Mouse (Mus musculus) liver, postnatal 0 days (tissue): Measurements from ENCODE around the gene Ano2. TPM values are rescaled to one million over a fixed set of nuclear protein-coding genes. Genes with fewer than 3 reads are reported as not detected.
A peak's percentile ranks its signal among the peaks of the same experiment; 100 is the strongest.

Experiments
- ATAC-seq: fragments of 200-750 bp; cut with Nextera tagmentation; 2 replicates; pipeline ENCODE4 v1.8.0; 2017; ENCODE audit warnings: mild to moderate bottlenecking, moderate library complexity
- DNase-seq: peaks from one replicate; pipeline ENCODE4 v3.0.0-alpha.2; 2016
- H3K27ac ChIP-seq: fragments of 300-500 bp; sonication (generic); 2 replicates; pipeline ENCODE4 v1.5.1; 2014; ENCODE audit warnings: antibody characterized with exemption, moderate library complexity, mild to moderate bottlenecking, low read depth
- H3K27me3 ChIP-seq: fragments of 300-500 bp; sonication (generic); 2 replicates; pipeline ENCODE4 v1.6.1; 2014; ENCODE audit warnings: low read length, control low read depth, mixed read lengths; ENCODE audit not compliant: insufficient read depth
- H3K36me3 ChIP-seq: fragments of 300-500 bp; sonication (generic); replicated peaks from 2 replicates; pipeline ENCODE4 v1.6.1; 2014; ENCODE audit warnings: mild to moderate bottlenecking, control low read depth, low read length, moderate library complexity, mixed read lengths; ENCODE audit not compliant: insufficient read depth
- H3K4me1 ChIP-seq: fragments of 300-500 bp; sonication (generic); 2 replicates; pipeline ENCODE4 v1.6.1; 2014; ENCODE audit warnings: antibody characterized with exemption, mild to moderate bottlenecking, control low read depth; ENCODE audit not compliant: insufficient read depth
- H3K4me2 ChIP-seq: fragments of 300-500 bp; sonication (generic); 2 replicates; pipeline ENCODE4 v1.6.1; 2014; ENCODE audit warnings: low read depth, mild to moderate bottlenecking, low read length, moderate library complexity, mixed read lengths
- H3K4me3 ChIP-seq: fragments of 300-500 bp; sonication (generic); 2 replicates; pipeline ENCODE4 v1.5.1; 2014; ENCODE audit warnings: low read depth, low read length
- H3K9ac ChIP-seq: fragments of 300-500 bp; sonication (generic); replicated peaks from 2 replicates; pipeline ENCODE4 v1.6.1; 2014; ENCODE audit warnings: mild to moderate bottlenecking, moderate library complexity
- H3K9me3 ChIP-seq: fragments of 300-500 bp; sonication (generic); 2 replicates; pipeline ENCODE4 v1.6.1; 2016; ENCODE audit warnings: mild to moderate bottlenecking, control low read depth, low read length, mixed read lengths
- CTCF ChIP-seq: sonication (generic); IDR thresholded peaks from 2 replicates; pipeline ENCODE4 v1.5.1; 2016; ENCODE audit warnings: antibody characterized with exemption, low read depth
- EP300 ChIP-seq: IDR thresholded peaks from 2 replicates; pipeline ENCODE4 v1.6.1; 2016; ENCODE audit warnings: antibody characterized with exemption, low read depth, mild to moderate bottlenecking
- WGBS: fragments of 180-500 bp; shearing (Covaris S2); extraction: QIAGEN DNeasy Blood & Tissue Kit; methylation state at CpG from one replicate; pipeline ENCODE4 v1.1.7; 2014; ENCODE audit not compliant: insufficient replicate concordance; 5-methylcytosine and 5-hydroxymethylcytosine counted together
- polyA plus RNA-seq: library from polyadenylated mRNA; unstranded; fragments of >200 nt; fragmentation: Nextera tagmentation; extraction: Ambion mirVana; gene quantifications from 2 replicates; pipeline ENCODE4 v1.2.1, GENCODE M21; 2015

The Ano2 gene
- polyA plus RNA-seq, 1 experiment from 2014 or later, result not detected

DNA sequence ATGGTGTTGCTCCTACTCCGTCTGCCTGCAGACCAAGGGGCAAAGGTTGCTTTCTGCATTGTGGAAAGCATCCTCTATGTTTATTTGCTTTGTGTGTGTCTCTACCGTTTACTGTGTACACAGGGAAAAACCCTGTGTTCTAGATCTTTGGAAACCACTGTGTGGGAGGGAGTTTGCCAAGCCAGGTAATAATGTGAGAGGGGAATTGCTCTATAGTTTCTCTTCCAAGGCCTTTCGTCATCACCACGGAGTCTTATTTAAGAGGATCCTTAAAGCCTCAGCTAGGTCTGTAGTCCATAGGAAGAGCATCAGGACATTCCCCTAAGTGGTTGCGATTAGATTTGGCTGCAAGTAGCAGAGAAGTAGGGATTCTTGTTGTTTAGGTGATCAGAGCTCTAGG, 32.3 kb upstream of the Ano2 start:
- TF ChIP-seq EP300 (no peak), CTCF (no peak)
- no peaks in the 10 kb centered on the region for H3K27me3 ChIP-seq
- no peaks in the 10 kb centered on the region for H3K4me1 ChIP-seq
- no peaks in the 10 kb centered on the region for H3K9me3 ChIP-seq
- WGBS, result 59% methylated on average over 5 of the region's 5 CpGs
- H3K36me3 ChIP-seq, result no peaks in the 10 kb centered on the region
- H3K9ac ChIP-seq, result no peak overlapping the region
- no peak overlapping the region for H3K4me3 ChIP-seq
- DNase-seq (no peak), ATAC-seq (peak; percentile 86)
- H3K27ac ChIP-seq, result 0 out of 2 replicates have a peak overlapping the region, but pooled peaks have one; percentile 8
- H3K4me2 ChIP-seq, result no peak overlapping the region

DNA sequence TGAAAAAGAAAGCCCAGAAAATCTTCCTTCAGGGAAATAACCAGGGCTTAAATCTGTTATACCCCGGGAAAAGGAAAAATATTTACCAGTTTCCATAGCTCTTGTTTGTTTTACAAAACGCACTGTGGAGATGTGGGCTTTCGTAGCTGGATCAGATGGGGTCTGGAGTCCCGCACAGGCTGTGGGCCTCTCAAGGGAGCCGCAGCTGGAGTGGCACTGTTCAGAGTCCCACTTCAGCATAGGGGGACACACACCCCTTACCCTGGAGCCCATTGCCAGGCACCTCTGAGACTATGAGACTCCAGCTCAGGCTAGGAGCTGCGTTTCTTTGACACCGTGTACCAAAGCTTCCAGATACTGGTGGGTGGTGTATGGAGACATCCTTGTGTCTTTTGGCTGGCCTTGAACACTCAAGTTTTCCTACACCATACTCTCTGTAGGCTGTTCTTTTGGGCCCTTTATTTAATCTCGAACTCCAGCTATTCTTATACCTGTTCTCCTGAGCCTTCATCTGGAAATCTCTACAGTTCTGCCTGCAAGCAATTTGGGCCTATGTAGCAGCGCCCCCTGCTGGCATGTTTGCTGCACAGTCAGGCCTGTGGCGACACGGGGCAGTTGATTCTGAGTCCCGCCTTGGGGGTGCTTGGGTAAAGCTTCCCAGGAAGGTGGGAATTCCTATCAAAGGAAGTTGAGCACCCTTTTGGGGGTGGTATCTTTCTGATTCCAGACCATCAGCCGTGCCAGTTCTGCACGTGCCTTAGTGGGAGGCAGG, 28.9 kb upstream of the Ano2 start:
- no peak overlapping the region for H3K27ac ChIP-seq
- TF ChIP-seq CTCF (peak; percentile 92), EP300 (no peak)
- no peaks in the 10 kb centered on the region for H3K4me1 ChIP-seq
- no peak overlapping the region for H3K4me3 ChIP-seq
- H3K27me3 ChIP-seq, result no peaks in the 10 kb centered on the region; the same call in 1 of the 2 replicates
- no peak overlapping the region for H3K9ac ChIP-seq
- DNase-seq (peak; percentile 85), ATAC-seq (no peak)
- H3K9me3 ChIP-seq, result no peaks in the 10 kb centered on the region
- H3K4me2 ChIP-seq, result no peak overlapping the region
- no peaks in the 10 kb centered on the region for H3K36me3 ChIP-seq
- 46% methylated on average over 14 of the region's 14 CpGs for WGBS

DNA sequence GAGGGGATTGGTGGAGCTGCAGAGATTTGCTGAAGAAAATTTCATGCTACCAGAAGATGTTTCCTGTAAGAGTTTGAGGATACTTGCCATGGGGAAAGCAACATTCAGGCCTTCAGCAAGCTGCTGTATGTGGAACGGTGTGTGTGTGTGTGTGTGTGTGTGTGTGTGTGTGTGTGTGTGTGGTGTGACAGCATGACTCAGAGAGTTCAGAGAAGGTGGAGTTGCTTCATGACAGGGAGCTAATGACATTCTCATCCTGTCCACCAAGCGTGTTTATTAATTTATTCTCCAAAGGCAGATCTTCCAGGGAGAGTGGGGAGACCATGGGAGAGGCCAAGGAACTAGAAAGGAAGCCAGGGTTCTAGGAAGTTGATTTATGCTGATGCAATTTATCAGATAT, 26.3 kb upstream of the Ano2 start:
- WGBS, result 56% methylated on average over 2 of the region's 2 CpGs
- TF ChIP-seq CTCF, result no peak
- no peak for TF ChIP-seq EP300
- Histone ChIP-seq H3K9ac (no peak overlapping the region), H3K36me3 (peaks cover 2% of the 10 kb centered on the region; the same call in 1 of the 2 replicates), H3K4me2 (no peak overlapping the region), H3K9me3 (no peaks in the 10 kb centered on the region), H3K27me3 (no peaks in the 10 kb centered on the region; the same call in 1 of the 2 replicates), H3K4me3 (no peak overlapping the region), H3K4me1 (no peaks in the 10 kb centered on the region), H3K27ac (no peak overlapping the region)
- ATAC-seq (no peak), DNase-seq (no peak)

DNA sequence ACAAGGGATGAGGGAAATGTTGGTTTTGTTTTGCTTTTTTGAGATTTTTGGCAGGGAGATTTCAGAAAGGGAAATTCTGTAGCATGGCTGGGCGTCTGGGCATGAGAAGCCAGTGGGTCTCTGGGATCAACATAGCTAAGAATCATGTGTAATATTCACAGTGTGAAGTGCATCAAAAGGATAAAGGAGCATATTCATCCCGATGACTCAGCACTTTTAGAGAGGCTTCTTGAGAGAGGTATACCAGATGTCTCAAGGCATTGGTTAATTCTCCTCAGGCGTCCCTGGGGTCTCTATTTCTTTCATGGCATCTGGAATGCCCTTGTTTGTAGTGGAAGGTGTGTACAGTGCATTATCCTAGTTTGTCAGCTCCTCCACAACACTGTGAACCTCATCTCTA, 18.4 kb upstream of the Ano2 start:
- ATAC-seq (no peak), DNase-seq (no peak)
- no peak overlapping the region for H3K4me3 ChIP-seq
- 65% methylated on average over 3 of the region's 3 CpGs for WGBS
- H3K36me3 ChIP-seq, result peaks cover 2% of the 10 kb centered on the region; the same call in 1 of the 2 replicates
- TF ChIP-seq EP300, result no peak
- TF ChIP-seq CTCF, result no peak
- no peaks in the 10 kb centered on the region for H3K4me1 ChIP-seq
- H3K9me3 ChIP-seq, result no peaks in the 10 kb centered on the region
- no peak overlapping the region for H3K27ac ChIP-seq
- no peaks in the 10 kb centered on the region for H3K27me3 ChIP-seq
- no peak overlapping the region for H3K4me2 ChIP-seq
- H3K9ac ChIP-seq, result no peak overlapping the region

DNA sequence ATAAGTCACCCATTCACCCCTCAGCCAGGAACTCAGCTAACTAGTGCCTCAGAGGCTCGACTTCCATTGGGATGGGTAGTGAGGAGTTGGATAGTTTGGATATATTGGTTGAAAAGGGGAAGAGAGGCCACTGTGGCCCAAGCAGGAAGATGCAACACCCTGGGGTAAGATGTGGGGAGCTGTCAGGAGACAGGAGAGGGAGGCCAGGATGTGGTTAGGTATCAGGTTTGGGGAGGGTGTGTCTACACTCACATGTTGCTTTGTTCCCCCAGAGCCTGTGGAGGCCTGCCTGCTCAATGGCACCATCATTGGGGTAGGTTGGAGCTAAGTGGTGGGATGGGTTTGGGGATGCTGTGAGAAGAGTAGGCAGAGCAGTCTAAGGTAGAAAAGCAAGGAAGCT, 11.7 kb upstream of the Ano2 start:
- H3K9me3 ChIP-seq, result no peaks in the 10 kb centered on the region
- no peak overlapping the region for H3K9ac ChIP-seq
- H3K4me1 ChIP-seq, result no peaks in the 10 kb centered on the region
- ATAC-seq (no peak), DNase-seq (no peak)
- no peak overlapping the region for H3K4me2 ChIP-seq
- H3K27me3 ChIP-seq, result no peaks in the 10 kb centered on the region
- WGBS, result 26% methylated on average over 1 of the region's 1 CpGs
- no peaks in the 10 kb centered on the region for H3K36me3 ChIP-seq
- no peak overlapping the region for H3K4me3 ChIP-seq
- no peak overlapping the region for H3K27ac ChIP-seq
- TF ChIP-seq EP300 (no peak), CTCF (no peak)

DNA sequence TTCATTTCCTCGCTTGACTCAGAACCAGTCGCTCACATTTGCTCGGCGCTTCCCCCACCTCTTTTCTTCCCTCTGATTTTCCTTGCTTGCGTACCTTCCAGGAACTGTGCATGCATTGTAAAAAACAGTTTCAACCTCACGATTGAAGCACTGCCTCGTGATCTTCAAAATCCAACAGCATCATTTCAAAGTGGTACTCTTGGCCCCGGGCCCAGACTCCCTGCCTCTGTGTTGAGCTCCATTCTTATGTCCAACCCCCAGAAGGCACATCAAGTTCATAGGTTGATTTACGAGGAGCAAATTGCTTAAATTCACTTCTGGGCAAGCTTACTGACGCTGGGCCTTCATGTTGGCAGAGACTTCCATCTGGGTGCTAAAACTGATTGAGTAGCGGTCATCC, 9.6 kb upstream of the Ano2 start:
- TF ChIP-seq EP300 (no peak), CTCF (no peak)
- Histone ChIP-seq H3K4me2 (no peak overlapping the region), H3K4me3 (no peak overlapping the region), H3K4me1 (no peaks in the 10 kb centered on the region), H3K27ac (no peak overlapping the region), H3K9ac (no peak overlapping the region), H3K36me3 (no peaks in the 10 kb centered on the region), H3K27me3 (no peaks in the 10 kb centered on the region), H3K9me3 (no peaks in the 10 kb centered on the region)
- DNase-seq (no peak), ATAC-seq (no peak)
- 82% methylated on average over 11 of the region's 11 CpGs for WGBS
